Mouse (Mus musculus): ENCODE data around the gene Cpa4.

DNA sequence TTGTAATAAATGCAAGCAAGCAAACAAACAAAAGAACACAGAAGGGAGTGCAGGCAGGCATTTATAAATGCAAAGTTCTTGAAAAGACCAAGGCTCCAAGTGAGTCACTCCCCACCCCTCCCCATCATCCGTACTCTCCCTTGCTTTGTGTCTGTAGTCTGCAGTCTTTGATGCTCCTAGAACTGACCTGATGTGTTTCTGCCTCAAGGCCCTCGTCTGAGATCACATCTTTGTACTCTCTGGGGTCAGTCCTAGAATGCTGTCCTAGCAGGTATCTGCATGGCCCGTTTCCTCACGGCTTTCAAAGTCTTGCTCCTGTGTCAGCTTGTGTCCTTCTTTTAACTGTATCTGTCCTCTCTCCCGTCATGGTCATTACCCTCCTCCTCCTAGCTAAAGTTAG is 51.4 kb downstream of the Cpa4 start:
- TF ChIP-seq CTCF (IDR thresholded peaks at IDR 0.05; ENCODE audit: control insufficient read depth, insufficient read depth, insufficient read length): no peak
- TF ChIP-seq USF1 (IDR thresholded peaks at IDR 0.05; ENCODE audit: low read depth): no peak
- no peak for TF ChIP-seq MYOG (IDR thresholded peaks at IDR 0.05; ENCODE audit: control insufficient read depth, extremely low read depth, insufficient read length)
- TF ChIP-seq FOSL1 (IDR thresholded peaks at IDR 0.05; ENCODE audit: insufficient read depth, low read length, poor library complexity, severe bottlenecking): no peak
- TF ChIP-seq MAX (IDR thresholded peaks at IDR 0.05): no peak
- TF ChIP-seq MYOD1 (IDR thresholded peaks at IDR 0.05; ENCODE audit: control insufficient read depth, insufficient read length, low read depth): no peak
- no peak for TF ChIP-seq CEBPB (IDR thresholded peaks at IDR 0.05; ENCODE audit: low read depth)
